7 mouse cellular contexts compared by ENCODE assay signal in the genomic region with DNA sequence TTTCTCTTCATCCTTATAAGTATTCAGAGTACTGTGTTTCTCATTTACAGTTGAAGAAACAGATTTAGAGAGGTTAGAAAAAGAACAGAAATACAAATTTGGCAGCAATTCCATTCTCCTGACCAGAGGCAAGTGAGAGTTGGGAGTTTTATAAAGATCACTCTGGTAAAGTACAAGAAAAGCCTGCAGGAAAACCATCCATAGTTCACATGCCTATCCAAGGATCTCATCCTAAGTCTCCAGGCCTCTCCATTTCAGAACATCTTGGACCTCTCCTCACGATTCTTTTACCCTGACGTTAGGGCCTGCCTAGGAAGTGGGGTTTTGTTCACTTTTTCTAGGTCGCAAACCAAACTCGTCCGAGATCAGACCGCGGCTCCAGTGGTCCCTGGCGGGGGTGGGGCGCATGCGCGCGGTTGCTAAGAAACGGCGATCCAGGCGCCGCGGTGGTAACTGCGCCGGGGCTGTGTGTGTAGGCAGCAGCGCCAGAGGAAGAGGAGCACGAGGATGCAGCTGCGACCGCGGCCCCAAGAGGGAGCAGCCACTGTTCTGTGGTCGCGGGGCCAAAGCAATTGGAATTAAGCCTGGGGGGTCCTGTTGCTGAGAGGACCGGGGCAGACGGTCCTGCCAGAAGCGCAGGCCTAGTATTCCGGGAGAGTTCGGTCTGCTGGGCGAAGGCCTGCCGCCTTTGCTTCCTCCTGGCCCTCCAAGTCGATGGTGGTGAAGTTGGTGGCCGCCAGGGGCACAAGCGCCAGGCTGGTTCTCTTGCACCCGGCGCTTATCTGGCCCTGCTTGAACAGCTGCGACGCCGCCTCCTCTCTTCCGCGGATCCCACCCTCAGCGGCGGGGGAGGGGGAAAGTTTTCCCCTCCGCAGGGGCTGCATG. TPM values are rescaled to one million over a fixed set of nuclear protein-coding genes. Genes with fewer than 3 reads are reported as not detected.
DNase-seq lines count a peak whose midpoint lies in the region; ATAC-seq lines count a peak whose summit lies in the region.

A gene (plus strand): TSS at position 452 of the 885 bp plus-strand sequence.

- H3K4me1 ChIP-seq in embryonic facial prominence, embryonic 11.5 days (ENCODE audit: control insufficient read depth, insufficient read depth, low read length): no peaks in the 10 kb centered on the region
- H3K4me1 ChIP-seq in midbrain, embryonic 11.5 days (ENCODE audit: control insufficient read depth, insufficient read depth, low read length): no peaks in the 10 kb centered on the region

- H3K4me3 ChIP-seq in embryonic facial prominence, embryonic 11.5 days (ENCODE audit: low read depth, low read length): peak within 1 kb of the TSS; percentile 35
- H3K4me3 ChIP-seq in midbrain, embryonic 11.5 days (ENCODE audit: low read depth, low read length): peak within 1 kb of the TSS; percentile 35

- peak; percentile 63 to 79 for DNase-seq in adrenal gland, postnatal 36 days
- DNase-seq in embryonic facial prominence, embryonic 11.5 days (ENCODE audit: low spot score): peak; percentile 79
- peak; percentile 56 to 64 for DNase-seq in heart, adult 18-20 months
- DNase-seq in kidney, adult 11 months: peak; percentile 33
- DNase-seq in left cerebral cortex, postnatal 4 days: peak; percentile 81
- DNase-seq in midbrain, embryonic 11.5 days (ENCODE audit: low spot score, missing footprints): peak; percentile 97
- DNase-seq in skeletal muscle tissue, adult 2 months (ENCODE audit: low read depth, low spot score): peak; percentile 7

- H3K27ac ChIP-seq in embryonic facial prominence, embryonic 11.5 days (replicated peaks; ENCODE audit: low read depth, low read length): no peak within 1 kb of the TSS; the same call in 1 of the 2 replicates
- H3K27ac ChIP-seq in midbrain, embryonic 11.5 days (ENCODE audit: low read depth, low read length): peak within 1 kb of the TSS; percentile 68

- no peaks in the 10 kb centered on the region for H3K36me3 ChIP-seq in embryonic facial prominence, embryonic 11.5 days (replicated peaks; ENCODE audit: control insufficient read depth, insufficient read depth, low read depth, low read length)
- H3K36me3 ChIP-seq in midbrain, embryonic 11.5 days (ENCODE audit: control insufficient read depth, insufficient read depth, low read length): no peaks in the 10 kb centered on the region

- ATAC-seq in embryonic facial prominence, embryonic 11.5 days (replicated peaks; ENCODE audit: insufficient number of reproducible peaks, low FRiP score, low TSS enrichment, low read depth): peak; percentile 96
- ATAC-seq in midbrain, embryonic 11.5 days (ENCODE audit: low FRiP score): peak; percentile 99

- 12% methylated on average over 45 of the region's 46 CpGs for WGBS in embryonic facial prominence, embryonic 11.5 days
- WGBS in midbrain, embryonic 11.5 days: 16% methylated on average over 42 of the region's 46 CpGs

- no peaks in the 10 kb centered on the region for H3K27me3 ChIP-seq in embryonic facial prominence, embryonic 11.5 days (ENCODE audit: control insufficient read depth, insufficient read depth, low read length)
- no peaks in the 10 kb centered on the region for H3K27me3 ChIP-seq in midbrain, embryonic 11.5 days (ENCODE audit: control insufficient read depth, insufficient read depth, low read length)

- H3K9me3 ChIP-seq in embryonic facial prominence, embryonic 11.5 days (replicated peaks; ENCODE audit: control insufficient read depth, low read length): no peaks in the 10 kb centered on the region
- H3K9me3 ChIP-seq in midbrain, embryonic 11.5 days (ENCODE audit: control insufficient read depth, low read length): no peaks in the 10 kb centered on the region

- intact Hi-C loops in left cerebral cortex, postnatal 4 days (cut with DNase I): loop anchor here (10.0 kb wide), 1 partner anchor 243 kb away; a partner anchor contains a TSS

- H3K9ac ChIP-seq in embryonic facial prominence, embryonic 11.5 days (replicated peaks; ENCODE audit: low read length): peak within 1 kb of the TSS; percentile 48
- H3K9ac ChIP-seq in midbrain, embryonic 11.5 days (ENCODE audit: low read length): peak within 1 kb of the TSS; percentile 51

- peak within 1 kb of the TSS; percentile 27 for H3K4me2 ChIP-seq in embryonic facial prominence, embryonic 11.5 days (ENCODE audit: low read depth, low read length)
- H3K4me2 ChIP-seq in midbrain, embryonic 11.5 days: peak within 1 kb of the TSS; percentile 43

RNA-seq across cellular contexts. Expression of the gene that starts here (rescaled TPM):
- total RNA-seq in adrenal gland, postnatal 36 days (2021): 1 to 10 TPM; 3.0 to 3.8 TPM
- polyA plus RNA-seq in embryonic facial prominence, embryonic 11.5 days (2014; fragmentation: Nextera tagmentation; extraction: Ambion mirVana): 3.5 and 3.7 TPM in 2 replicates
- under 1 TPM; 0.45 to 0.80 TPM for total RNA-seq in heart, adult 18-20 months (2021)
- 10 to 100 TPM; 19.2 to 20.9 TPM for total RNA-seq in left cerebral cortex, postnatal 4 days (2021)
- 3.1 and 3.4 TPM in 2 replicates for polyA plus RNA-seq in midbrain, embryonic 11.5 days (2014; fragmentation: Nextera tagmentation; extraction: Ambion mirVana)

Comparison
In these comparisons a context has a peak if more than half of its experiments do, and no peak if none do; other contexts are left out.
1. RNA of the gene that starts here (total RNA-seq): 19.2 to 20.9 TPM in left cerebral cortex, postnatal 4 days; 3.0 to 3.8 TPM in adrenal gland, postnatal 36 days and 0.45 to 0.80 TPM in heart, adult 18-20 months; every median in the first group is over 4 times any median in the second.
2. Peak in DNase-seq in heart, adult 18-20 months; RNA of the gene not detected or under 1 TPM.
3. DNase-seq: peak in every context shown above with its lines; median percentile 97 in midbrain, embryonic 11.5 days; 81 in left cerebral cortex, postnatal 4 days; 79 in embryonic facial prominence, embryonic 11.5 days; 71 in adrenal gland, postnatal 36 days; 60 in heart, adult 18-20 months; 33 in kidney, adult 11 months; 7 in skeletal muscle tissue, adult 2 months.